Mouse (Mus musculus): ENCODE results near the gene Ankrd33b. TPM values are rescaled to one million over a fixed set of nuclear protein-coding genes. Genes with fewer than 3 reads are reported as not detected.

Gene Ankrd33b
- polyA plus RNA-seq, 1 experiment from 2014 or later: 1.7 TPM

GRCm38 (mm10) chr15:31352494-31353279 lies 14.8 kb downstream of the Ankrd33b start:
- no peaks in the 10 kb centered on the region for H3K27me3 ChIP-seq (replicated peaks)
- peaks cover 4% of the 10 kb centered on the region; the same call in 1 of the 2 replicates for H3K4me1 ChIP-seq (replicated peaks)
- no peak for ATAC-seq (ENCODE audit: insufficient number of reproducible peaks, low FRiP score)
- no peak overlapping the region for H3K4me2 ChIP-seq
- H3K27ac ChIP-seq (ENCODE audit: poor library complexity, severe bottlenecking): no peak overlapping the region
- H3K9ac ChIP-seq: no peak overlapping the region
- 77% methylated on average over 13 of the region's 13 CpGs for WGBS
- no peak overlapping the region for H3K4me3 ChIP-seq
- no peaks in the 10 kb centered on the region for H3K36me3 ChIP-seq
- no peaks in the 10 kb centered on the region for H3K9me3 ChIP-seq (replicated peaks)

DNA sequence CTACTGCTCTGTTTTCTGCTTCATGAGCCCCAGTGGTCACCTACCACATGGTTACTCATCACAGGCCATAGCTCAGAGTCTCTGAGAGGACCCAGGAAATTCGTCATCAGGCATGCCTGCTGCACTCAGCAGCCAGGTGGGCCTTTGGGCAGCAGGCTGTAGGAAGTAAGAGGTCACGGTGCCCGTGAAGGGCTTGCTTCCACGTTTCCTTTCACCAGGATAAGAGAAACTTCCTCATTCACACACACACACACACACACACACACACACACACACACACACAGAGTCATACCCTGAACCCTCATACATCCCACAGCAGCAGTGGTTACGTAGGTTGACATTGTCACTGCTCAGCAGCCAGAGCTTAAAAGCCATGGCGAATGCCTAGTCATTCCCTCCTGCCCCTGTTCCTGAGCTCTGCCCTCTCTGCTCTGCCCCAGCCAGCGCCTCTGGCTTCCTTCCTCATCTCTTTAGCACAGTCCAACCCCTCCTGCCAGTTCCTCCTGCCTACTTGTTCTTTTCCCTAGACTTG lies 17.6 kb downstream of the Ankrd33b start:
- no peak overlapping the region for H3K27ac ChIP-seq (ENCODE audit: poor library complexity, severe bottlenecking)
- H3K4me1 ChIP-seq (replicated peaks): peaks cover 9% of the 10 kb centered on the region
- 64% methylated on average over 7 of the region's 7 CpGs for WGBS
- H3K9me3 ChIP-seq (replicated peaks): no peaks in the 10 kb centered on the region
- H3K36me3 ChIP-seq: no peaks in the 10 kb centered on the region
- H3K27me3 ChIP-seq (replicated peaks): no peaks in the 10 kb centered on the region
- ATAC-seq (ENCODE audit: insufficient number of reproducible peaks, low FRiP score): no peak
- no peak overlapping the region for H3K9ac ChIP-seq
- H3K4me2 ChIP-seq: no peak overlapping the region
- H3K4me3 ChIP-seq: no peak overlapping the region

GRCm38 (mm10) chr15:31349046-31349445 lies 18.5 kb downstream of the Ankrd33b start:
- H3K9me3 ChIP-seq (replicated peaks): no peaks in the 10 kb centered on the region
- H3K27me3 ChIP-seq (replicated peaks): no peaks in the 10 kb centered on the region
- no peak overlapping the region for H3K9ac ChIP-seq
- ATAC-seq (ENCODE audit: insufficient number of reproducible peaks, low FRiP score): no peak
- H3K36me3 ChIP-seq: no peaks in the 10 kb centered on the region
- H3K27ac ChIP-seq (ENCODE audit: poor library complexity, severe bottlenecking): no peak overlapping the region
- H3K4me3 ChIP-seq: no peak overlapping the region
- peaks cover 10% of the 10 kb centered on the region for H3K4me1 ChIP-seq (replicated peaks)
- 88% methylated on average over 5 of the region's 5 CpGs for WGBS
- no peak overlapping the region for H3K4me2 ChIP-seq

GRCm38 (mm10) chr15:31348241-31348640 lies 19.3 kb downstream of the Ankrd33b start:
- Histone ChIP-seq H3K9me3 (replicated peaks) (no peaks in the 10 kb centered on the region), H3K4me2 (no peak overlapping the region), H3K27ac (ENCODE audit: poor library complexity, severe bottlenecking) (no peak overlapping the region), H3K9ac (no peak overlapping the region), H3K4me3 (no peak overlapping the region), H3K27me3 (replicated peaks) (no peaks in the 10 kb centered on the region), H3K36me3 (no peaks in the 10 kb centered on the region), H3K4me1 (replicated peaks) (peaks cover 17% of the 10 kb centered on the region)
- ATAC-seq (ENCODE audit: insufficient number of reproducible peaks, low FRiP score): no peak
- 76% methylated on average over 5 of the region's 5 CpGs for WGBS

- H3K36me3 ChIP-seq: no peaks in the 10 kb centered on the region
- peaks cover 21% of the 10 kb centered on the region for H3K4me1 ChIP-seq (replicated peaks)
- no peaks in the 10 kb centered on the region for H3K9me3 ChIP-seq (replicated peaks)
- ATAC-seq (ENCODE audit: insufficient number of reproducible peaks, low FRiP score): no peak
- H3K4me2 ChIP-seq: no peak overlapping the region
- H3K27ac ChIP-seq (ENCODE audit: poor library complexity, severe bottlenecking): no peak overlapping the region
- no peaks in the 10 kb centered on the region for H3K27me3 ChIP-seq (replicated peaks)
- no peak overlapping the region for H3K4me3 ChIP-seq
- WGBS: 71% methylated on average over 2 of the region's 2 CpGs
- no peak overlapping the region for H3K9ac ChIP-seq
These were observed 21.0 kb downstream of the Ankrd33b start for GRCm38 (mm10) chr15:31346508-31346907.

GRCm38 (mm10) chr15:31345366-31345765 lies 22.2 kb downstream of the Ankrd33b start:
- H3K36me3 ChIP-seq: no peaks in the 10 kb centered on the region
- no peak overlapping the region for H3K4me3 ChIP-seq
- H3K27ac ChIP-seq (ENCODE audit: poor library complexity, severe bottlenecking): no peak overlapping the region
- H3K9me3 ChIP-seq (replicated peaks): no peaks in the 10 kb centered on the region
- H3K4me2 ChIP-seq: no peak overlapping the region
- no peaks in the 10 kb centered on the region for H3K27me3 ChIP-seq (replicated peaks)
- no peak overlapping the region for H3K9ac ChIP-seq
- no peak for ATAC-seq (ENCODE audit: insufficient number of reproducible peaks, low FRiP score)
- peaks cover 21% of the 10 kb centered on the region for H3K4me1 ChIP-seq (replicated peaks)
- 67% methylated on average over 9 of the region's 9 CpGs for WGBS

DNA sequence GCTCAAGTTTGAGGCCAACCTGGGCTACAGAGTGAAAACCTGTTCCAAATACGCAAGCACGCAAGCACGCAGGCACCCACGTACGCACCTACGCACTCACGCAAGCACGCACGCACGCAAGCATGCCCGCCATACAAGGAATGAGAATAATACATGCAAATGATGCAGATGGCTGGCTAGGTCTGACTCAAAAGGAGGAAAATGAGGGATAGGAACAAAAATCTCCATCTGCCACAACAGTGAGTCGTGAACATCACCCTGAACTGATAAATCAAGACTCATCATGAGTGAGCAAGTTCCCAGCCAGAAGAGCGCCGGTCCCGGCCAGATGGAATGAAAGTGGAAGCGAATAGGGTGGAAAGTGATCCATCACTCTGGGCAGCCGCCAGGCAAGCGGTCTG lies 22.7 kb downstream of the Ankrd33b start:
- H3K9me3 ChIP-seq (replicated peaks): no peaks in the 10 kb centered on the region
- WGBS: 88% methylated on average over 18 of the region's 18 CpGs
- H3K4me2 ChIP-seq: no peak overlapping the region
- no peak for ATAC-seq (ENCODE audit: insufficient number of reproducible peaks, low FRiP score)
- no peak overlapping the region for H3K4me3 ChIP-seq
- H3K36me3 ChIP-seq: no peaks in the 10 kb centered on the region
- no peak overlapping the region for H3K27ac ChIP-seq (ENCODE audit: poor library complexity, severe bottlenecking)
- peaks cover 20% of the 10 kb centered on the region for H3K4me1 ChIP-seq (replicated peaks)
- H3K9ac ChIP-seq: no peak overlapping the region
- H3K27me3 ChIP-seq (replicated peaks): no peaks in the 10 kb centered on the region

DNA sequence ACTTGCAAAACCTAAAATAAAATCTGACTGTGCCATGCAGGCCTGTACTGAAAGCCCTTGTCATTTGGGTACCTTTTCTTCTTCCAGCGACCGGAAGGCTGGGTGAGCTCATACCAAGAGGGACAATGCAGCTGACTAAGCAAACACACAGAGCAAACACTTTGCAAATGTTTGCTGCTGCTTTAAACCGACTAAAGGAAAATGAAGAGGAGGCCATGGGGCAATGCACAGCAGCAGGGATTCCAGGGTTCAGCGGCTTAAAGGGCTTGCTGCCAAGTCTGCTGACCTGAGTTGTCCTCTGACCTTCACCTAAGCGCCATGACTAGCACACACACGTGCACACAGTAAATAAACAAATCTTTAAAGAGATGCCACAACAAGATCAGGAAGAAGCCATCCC lies 23.9 kb downstream of the Ankrd33b start:
- no peak for ATAC-seq (ENCODE audit: insufficient number of reproducible peaks, low FRiP score)
- H3K4me1 ChIP-seq (replicated peaks): peaks cover 18% of the 10 kb centered on the region
- H3K27me3 ChIP-seq (replicated peaks): no peaks in the 10 kb centered on the region
- H3K4me3 ChIP-seq: no peak overlapping the region
- no peaks in the 10 kb centered on the region for H3K9me3 ChIP-seq (replicated peaks)
- H3K36me3 ChIP-seq: no peaks in the 10 kb centered on the region
- H3K9ac ChIP-seq: no peak overlapping the region
- WGBS: 36% methylated on average over 6 of the region's 6 CpGs
- no peak overlapping the region for H3K27ac ChIP-seq (ENCODE audit: poor library complexity, severe bottlenecking)
- H3K4me2 ChIP-seq: no peak overlapping the region

DNA sequence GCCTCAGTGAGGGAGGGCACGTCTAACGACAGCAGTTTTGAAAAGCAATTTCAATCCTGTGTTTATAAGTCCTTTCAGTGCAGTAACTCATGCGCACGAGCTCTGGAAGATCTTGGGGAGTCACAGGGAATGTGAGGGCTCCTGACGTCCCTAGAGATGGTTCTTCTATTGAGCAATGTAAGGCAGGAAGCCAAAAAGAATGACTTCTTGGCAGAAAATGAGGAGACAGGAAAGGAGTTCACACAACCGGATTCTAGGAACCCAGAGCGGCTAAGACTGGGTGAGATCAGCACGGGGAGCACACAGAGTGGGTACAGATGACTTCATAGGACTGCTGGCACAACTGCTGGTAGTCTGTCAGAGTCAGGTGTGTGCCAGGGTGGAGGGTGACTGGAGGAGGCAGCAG lies 25.0 kb downstream of the Ankrd33b start:
- peaks cover 18% of the 10 kb centered on the region for H3K4me1 ChIP-seq (replicated peaks)
- no peak overlapping the region for H3K27ac ChIP-seq (ENCODE audit: poor library complexity, severe bottlenecking)
- H3K4me2 ChIP-seq: no peak overlapping the region
- H3K4me3 ChIP-seq: no peak overlapping the region
- no peaks in the 10 kb centered on the region for H3K36me3 ChIP-seq
- H3K9ac ChIP-seq: no peak overlapping the region
- H3K9me3 ChIP-seq (replicated peaks): no peaks in the 10 kb centered on the region
- no peaks in the 10 kb centered on the region for H3K27me3 ChIP-seq (replicated peaks)
- 61% methylated on average over 8 of the region's 8 CpGs for WGBS
- ATAC-seq (ENCODE audit: insufficient number of reproducible peaks, low FRiP score): no peak

- no peak overlapping the region for H3K9ac ChIP-seq
- ATAC-seq (ENCODE audit: insufficient number of reproducible peaks, low FRiP score): 0 out of 2 replicates have a peak, but pooled peaks have one; percentile 45
- no peaks in the 10 kb centered on the region for H3K36me3 ChIP-seq
- no peaks in the 10 kb centered on the region for H3K27me3 ChIP-seq (replicated peaks)
- WGBS: 42% methylated on average over 1 of the region's 1 CpGs
- H3K27ac ChIP-seq (ENCODE audit: poor library complexity, severe bottlenecking): no peak overlapping the region
- H3K4me3 ChIP-seq: no peak overlapping the region
- H3K4me2 ChIP-seq: no peak overlapping the region
- H3K4me1 ChIP-seq (replicated peaks): peaks cover 18% of the 10 kb centered on the region
- no peaks in the 10 kb centered on the region for H3K9me3 ChIP-seq (replicated peaks)
These were observed 25.5 kb downstream of the Ankrd33b start for GRCm38 (mm10) chr15:31342001-31342400.

- WGBS: 76% methylated on average over 10 of the region's 10 CpGs
- no peak for ATAC-seq (ENCODE audit: insufficient number of reproducible peaks, low FRiP score)
- no peak overlapping the region for H3K9ac ChIP-seq
These were observed 28.8 kb downstream of the Ankrd33b start for GRCm38 (mm10) chr15:31338656-31339291.

More at GRCm38 (mm10) chr15:31338656-31339291, 28.8 kb downstream of the Ankrd33b start:
- H3K9me3 ChIP-seq (replicated peaks): no peaks in the 10 kb centered on the region
- H3K4me2 ChIP-seq: no peak overlapping the region
- H3K36me3 ChIP-seq: no peaks in the 10 kb centered on the region
- no peak overlapping the region for H3K4me3 ChIP-seq
- no peak overlapping the region for H3K27ac ChIP-seq (ENCODE audit: poor library complexity, severe bottlenecking)
- peaks cover 11% of the 10 kb centered on the region for H3K4me1 ChIP-seq (replicated peaks)
- H3K27me3 ChIP-seq (replicated peaks): no peaks in the 10 kb centered on the region

Measured in heart, embryonic 12.5 days (tissue).